Mouse (Mus musculus): ENCODE results near the gene Syn2. TPM values are rescaled to one million over a fixed set of nuclear protein-coding genes. Genes with fewer than 3 reads are reported as not detected.

Gene Syn2
- total RNA-seq (2022), result 10 to 100 TPM; 18.0 to 39.1 (median 25.6) TPM

GRCm38 (mm10) chr6:115134501-115135331, at the start of gene Syn2:
TSS of gene Syn2 (plus strand) at chr6:115134902.
- DNase-seq, result peak; percentile 65

- no peak for DNase-seq
Observed at GRCm38 (mm10) chr6:115085274-115085841, 49.3 kb upstream of the Syn2 start.

GRCm38 (mm10) chr6:115088314-115089106, 46.2 kb upstream of the Syn2 start:
- no peak for DNase-seq

- DNase-seq, result no peak
Observed at GRCm38 (mm10) chr6:115091737-115092136, 43.0 kb upstream of the Syn2 start.

- DNase-seq, result no peak
Observed at GRCm38 (mm10) chr6:115102542-115102941, 32.2 kb upstream of the Syn2 start.

GRCm38 (mm10) chr6:115111426-115111825, 23.3 kb upstream of the Syn2 start:
- DNase-seq, result no peak

- no peak for DNase-seq
Observed at GRCm38 (mm10) chr6:115122181-115122580, 12.5 kb upstream of the Syn2 start.

GRCm38 (mm10) chr6:115123262-115124201, 11.2 kb upstream of the Syn2 start:
- peak; percentile 25 for DNase-seq

- DNase-seq, result no peak
Observed at GRCm38 (mm10) chr6:115124675-115125357, 9.9 kb upstream of the Syn2 start.

GRCm38 (mm10) chr6:115125358-115125720, 9.4 kb upstream of the Syn2 start:
- no peak for DNase-seq

- no peak for DNase-seq
Observed at GRCm38 (mm10) chr6:115126232-115126785, 8.4 kb upstream of the Syn2 start.

GRCm38 (mm10) chr6:115126851-115127250, 7.9 kb upstream of the Syn2 start:
- DNase-seq, result no peak

GRCm38 (mm10) chr6:115127255-115127824, 7.4 kb upstream of the Syn2 start:
- DNase-seq, result no peak

GRCm38 (mm10) chr6:115135332-115135649, 589 bp downstream of the Syn2 start:
- DNase-seq, result no peak

- no peak for DNase-seq
Observed at GRCm38 (mm10) chr6:115136156-115136555, 1.5 kb downstream of the Syn2 start.

- DNase-seq, result no peak
Observed at GRCm38 (mm10) chr6:115141446-115141845, 6.7 kb downstream of the Syn2 start.

- no peak for DNase-seq
Observed at GRCm38 (mm10) chr6:115161175-115161574, 26.5 kb downstream of the Syn2 start.

GRCm38 (mm10) chr6:115165863-115166470, 31.3 kb downstream of the Syn2 start:
- DNase-seq, result no peak

GRCm38 (mm10) chr6:115168921-115169320, 34.2 kb downstream of the Syn2 start:
- DNase-seq, result no peak

- DNase-seq, result no peak
Observed at GRCm38 (mm10) chr6:115169518-115169917, 34.8 kb downstream of the Syn2 start.

GRCm38 (mm10) chr6:115174845-115175244, 40.1 kb downstream of the Syn2 start:
- no peak for DNase-seq

Measured in adrenal gland, adult 8-10 months (tissue).